ENCODE assay signal across 8 mouse cellular contexts in the genomic region with DNA sequence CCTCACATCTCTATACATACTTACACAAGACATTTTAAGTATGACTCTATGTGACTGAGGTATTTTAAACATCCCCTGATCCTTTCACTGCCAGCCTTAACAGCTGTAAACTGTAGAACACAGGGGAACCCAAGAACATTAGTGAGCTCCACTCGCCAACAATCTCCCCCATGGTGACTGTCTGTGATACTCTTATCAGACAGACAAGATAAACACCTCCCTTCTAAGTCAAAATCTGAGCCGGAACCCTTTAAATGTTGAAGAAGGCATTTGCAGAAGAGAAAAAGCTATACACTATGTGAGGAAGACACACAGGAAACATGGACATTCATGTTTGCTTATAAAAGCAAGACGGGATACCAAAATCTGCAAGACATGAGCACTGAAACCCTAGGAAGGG. TPM values are rescaled to one million over a fixed set of nuclear protein-coding genes. Genes with fewer than 3 reads are reported as not detected.
DNase-seq lines count a peak whose midpoint lies in the region; ATAC-seq and TF ChIP-seq lines count a peak whose summit lies in the region.

No protein-coding gene starts in this region.

- TF ChIP-seq POLR2A in small intestine, adult 2 months (IDR thresholded peaks at IDR 0.05; ENCODE audit: low read depth, low read length), result no peak

- no peak for TF ChIP-seq CTCF in lung, postnatal 0 days (IDR thresholded peaks at IDR 0.05)
- no peak for TF ChIP-seq CTCF in small intestine, adult 2 months (IDR thresholded peaks at IDR 0.05; ENCODE audit: extremely low read depth, insufficient read length, insufficient replicate concordance, low read depth, low read length)

- H3K9me3 ChIP-seq in lung, postnatal 0 days (ENCODE audit: low read length), result no peaks in the 10 kb centered on the region
- no peaks in the 10 kb centered on the region for H3K9me3 ChIP-seq in forebrain, embryonic 10.5 days
- H3K9me3 ChIP-seq in limb, embryonic 12.5 days, result no peaks in the 10 kb centered on the region

- no peaks in the 10 kb centered on the region for H3K27me3 ChIP-seq in lung, postnatal 0 days (replicated peaks; ENCODE audit: insufficient read depth, low read length)
- H3K27me3 ChIP-seq in forebrain, embryonic 10.5 days (ENCODE audit: poor library complexity, severe bottlenecking), result no peaks in the 10 kb centered on the region
- H3K27me3 ChIP-seq in limb, embryonic 12.5 days, result no peaks in the 10 kb centered on the region
- H3K27me3 ChIP-seq in small intestine, adult 2 months (ENCODE audit: control insufficient read depth, insufficient read depth, low read length), result no peaks in the 10 kb centered on the region

- WGBS in lung, postnatal 0 days, result 9% methylated on average over 3 of the region's 3 CpGs
- WGBS in forebrain, embryonic 10.5 days, result 67% methylated on average over 3 of the region's 3 CpGs
- 48% methylated on average over 3 of the region's 3 CpGs for WGBS in limb, embryonic 12.5 days
- WGBS in small intestine, adult 2 months, result 14% methylated on average over 3 of the region's 3 CpGs

- H3K36me3 ChIP-seq in lung, postnatal 0 days (ENCODE audit: insufficient read depth, low read length), result peaks cover 22% of the 10 kb centered on the region; the same call in 1 of the 2 replicates
- H3K36me3 ChIP-seq in forebrain, embryonic 10.5 days (replicated peaks), result peaks cover 31% of the 10 kb centered on the region
- H3K36me3 ChIP-seq in limb, embryonic 12.5 days, result peaks cover 31% of the 10 kb centered on the region
- H3K36me3 ChIP-seq in small intestine, adult 2 months (ENCODE audit: control insufficient read depth, insufficient read depth, low read length), result peaks cover 29% of the 10 kb centered on the region

- H3K27ac ChIP-seq in lung, postnatal 0 days (ENCODE audit: low read length), result no peak overlapping the region
- no peak overlapping the region for H3K27ac ChIP-seq in forebrain, embryonic 10.5 days
- H3K27ac ChIP-seq in limb, embryonic 12.5 days, result no peak overlapping the region
- no peak overlapping the region for H3K27ac ChIP-seq in small intestine, adult 2 months (ENCODE audit: insufficient read depth, low read depth, low read length)

- no peak for TF ChIP-seq EP300 in lung, postnatal 0 days (IDR thresholded peaks at IDR 0.05)

- H3K4me2 ChIP-seq in lung, postnatal 0 days (replicated peaks; ENCODE audit: low read depth, low read length), result peak overlapping the region; percentile 74
- peak overlapping the region; percentile 82 for H3K4me2 ChIP-seq in limb, embryonic 12.5 days

- H3K4me3 ChIP-seq in lung, postnatal 0 days (ENCODE audit: low read depth, low read length), result peak overlapping the region; percentile 97
- H3K4me3 ChIP-seq in forebrain, embryonic 10.5 days, result peak overlapping the region; percentile 75
- H3K4me3 ChIP-seq in limb, embryonic 12.5 days (replicated peaks), result peak overlapping the region; percentile 89
- H3K4me3 ChIP-seq in small intestine, adult 2 months (ENCODE audit: low read depth, low read length), result peak overlapping the region; percentile 82; the same call in 1 of the 2 replicates

- peak; percentile 13 for DNase-seq in lung, postnatal 0 days (ENCODE audit: low spot score)
- no peak for DNase-seq in lung, postnatal 14 days
- no peak for DNase-seq in forebrain, embryonic 10.5 days (ENCODE audit: extremely low spot score, low spot score)
- DNase-seq in layer of hippocampus, adult 9-11 months, result no peak
- no peak for DNase-seq in natural killer cell, adult 2 months (ENCODE audit: low spot score in 2 of 2)
- DNase-seq in thymus, postnatal 10 days (ENCODE audit: low spot score in 2 of 2), result no peak

- ATAC-seq in lung, postnatal 0 days, result no peak
- ATAC-seq in limb, embryonic 12.5 days (ENCODE audit: insufficient number of reproducible peaks, insufficient read depth, low FRiP score, low TSS enrichment, low read depth), result no peak

- peaks cover 13% of the 10 kb centered on the region for H3K4me1 ChIP-seq in lung, postnatal 0 days (ENCODE audit: insufficient read depth, low read depth, low read length)
- peaks cover 38% of the 10 kb centered on the region for H3K4me1 ChIP-seq in forebrain, embryonic 10.5 days
- H3K4me1 ChIP-seq in limb, embryonic 12.5 days (replicated peaks), result peaks cover 27% of the 10 kb centered on the region
- peaks cover 6% of the 10 kb centered on the region for H3K4me1 ChIP-seq in small intestine, adult 2 months (ENCODE audit: control insufficient read depth, insufficient read depth, insufficient read length, low read length)

- peak overlapping the region; percentile 95 for H3K9ac ChIP-seq in lung, postnatal 0 days (replicated peaks; ENCODE audit: low read depth)
- H3K9ac ChIP-seq in limb, embryonic 12.5 days (replicated peaks), result peak overlapping the region; percentile 84

RNA-seq across cellular contexts. Expression of a gene that starts 1.1 kb away (rescaled TPM):
- polyA plus RNA-seq in lung, postnatal 0 days (2015; fragmentation: Nextera tagmentation; extraction: Ambion mirVana), result 10.2 and 13.1 TPM in 2 replicates
- polyA plus RNA-seq in forebrain, embryonic 10.5 days (2016; fragmentation: Nextera tagmentation; extraction: Ambion mirVana), result 27.0 and 29.8 TPM in 2 replicates
- polyA plus RNA-seq in limb, embryonic 12.5 days (2016; fragmentation: Nextera tagmentation; extraction: Ambion mirVana), result 25.6 and 33.0 TPM in 2 replicates
- 72.4 and 105 TPM in 2 replicates for polyA plus RNA-seq in small intestine, adult 2 months (2012; rRNA removed)

RNA-seq across cellular contexts. Expression of a gene that starts 34.9 kb away (rescaled TPM):
- 11.0 and 11.2 TPM in 2 replicates for polyA plus RNA-seq in lung, postnatal 0 days (2015; fragmentation: Nextera tagmentation; extraction: Ambion mirVana)
- 24.6 and 25.5 TPM in 2 replicates for polyA plus RNA-seq in forebrain, embryonic 10.5 days (2016; fragmentation: Nextera tagmentation; extraction: Ambion mirVana)
- 29.1 and 30.3 TPM in 2 replicates for polyA plus RNA-seq in limb, embryonic 12.5 days (2016; fragmentation: Nextera tagmentation; extraction: Ambion mirVana)
- 9.0 and 17.4 TPM in 2 replicates for polyA plus RNA-seq in small intestine, adult 2 months (2012; rRNA removed)

RNA-seq across cellular contexts. Expression of a gene that starts 54.7 kb away (rescaled TPM):
- 39.0 and 42.0 TPM in 2 replicates for polyA plus RNA-seq in lung, postnatal 0 days (2015; fragmentation: Nextera tagmentation; extraction: Ambion mirVana)
- 151 and 156 TPM in 2 replicates for polyA plus RNA-seq in forebrain, embryonic 10.5 days (2016; fragmentation: Nextera tagmentation; extraction: Ambion mirVana)
- polyA plus RNA-seq in limb, embryonic 12.5 days (2016; fragmentation: Nextera tagmentation; extraction: Ambion mirVana), result 116 TPM in 2 replicates
- polyA plus RNA-seq in small intestine, adult 2 months (2012; rRNA removed), result 12.0 and 17.7 TPM in 2 replicates

RNA-seq across cellular contexts. Expression of a gene that starts 54.8 kb away (rescaled TPM):
- polyA plus RNA-seq in lung, postnatal 0 days (2015; fragmentation: Nextera tagmentation; extraction: Ambion mirVana), result 75.3 and 85.5 TPM in 2 replicates
- polyA plus RNA-seq in forebrain, embryonic 10.5 days (2016; fragmentation: Nextera tagmentation; extraction: Ambion mirVana), result 127 and 128 TPM in 2 replicates
- polyA plus RNA-seq in limb, embryonic 12.5 days (2016; fragmentation: Nextera tagmentation; extraction: Ambion mirVana), result 170 TPM in 2 replicates
- 31.3 and 60.0 TPM in 2 replicates for polyA plus RNA-seq in small intestine, adult 2 months (2012; rRNA removed)
